Mouse (Mus musculus) neural tube, embryonic 13.5 days (tissue): ENCODE measurements around the gene Ubtd1. TPM values are rescaled to one million over a fixed set of nuclear protein-coding genes. Genes with fewer than 3 reads are reported as not detected.
"Not testable (repeated sequence)": the region's sequence is repeated elsewhere in the genome, so short reads cannot be mapped to it uniquely, and the experiment has no call there.

Experiments
- ATAC-seq: fragments of 200-750 bp; cut with Nextera tagmentation; 2 replicates; pipeline ENCODE4 v1.8.0; 2017; ENCODE audit warnings: low read depth, mild to moderate bottlenecking, moderate TSS enrichment, moderate library complexity
- H3K27ac ChIP-seq: fragments of 300-500 bp; sonication (generic); replicated peaks from 2 replicates; pipeline ENCODE4 v1.5.1; 2015; ENCODE audit warnings: moderate library complexity, mild to moderate bottlenecking, inconsistent platforms
- H3K27me3 ChIP-seq: fragments of 300-500 bp; sonication (generic); 2 replicates; pipeline ENCODE4 v1.6.1; 2015; ENCODE audit warnings: mild to moderate bottlenecking, inconsistent platforms
- H3K36me3 ChIP-seq: fragments of 300-500 bp; sonication (generic); 2 replicates; pipeline ENCODE4 v1.6.1; 2015; ENCODE audit warnings: mild to moderate bottlenecking, inconsistent platforms
- H3K4me1 ChIP-seq: fragments of 300-500 bp; sonication (generic); replicated peaks from 2 replicates; pipeline ENCODE4 v1.6.1; 2015; ENCODE audit warnings: inconsistent platforms
- H3K4me2 ChIP-seq: fragments of 300-500 bp; sonication (generic); 2 replicates; pipeline ENCODE4 v1.6.1; 2015; ENCODE audit warnings: inconsistent platforms, mild to moderate bottlenecking, moderate library complexity
- H3K4me3 ChIP-seq: fragments of 300-500 bp; sonication (generic); 2 replicates; pipeline ENCODE4 v1.5.1; 2015; ENCODE audit warnings: mild to moderate bottlenecking, inconsistent platforms
- H3K9ac ChIP-seq: fragments of 300-500 bp; sonication (generic); 2 replicates; pipeline ENCODE4 v1.6.1; 2015; ENCODE audit warnings: moderate library complexity, mild to moderate bottlenecking, inconsistent platforms
- H3K9me3 ChIP-seq: fragments of 300-500 bp; sonication (generic); 2 replicates; pipeline ENCODE4 v1.6.1; 2016; ENCODE audit warnings: inconsistent platforms
- WGBS: fragments of 180-500 bp; shearing (Covaris S2); methylation state at CpG from one replicate; pipeline ENCODE4 v1.1.7; 2015; 5-methylcytosine and 5-hydroxymethylcytosine counted together
- polyA plus RNA-seq: library from polyadenylated mRNA; unstranded; fragments of >200 nt; fragmentation: Nextera tagmentation; extraction: Ambion mirVana; gene quantifications from 2 replicates; pipeline ENCODE4 v1.2.1, GENCODE M21; 2015

Gene Ubtd1
- polyA plus RNA-seq, 1 experiment from 2014 or later: 15.6 TPM

- H3K4me2 ChIP-seq: no peak overlapping the region
- no peak overlapping the region for H3K4me3 ChIP-seq
- peaks cover 52% of the 10 kb centered on the region for H3K36me3 ChIP-seq
- no peaks in the 10 kb centered on the region for H3K27me3 ChIP-seq
- H3K27ac ChIP-seq: no peak overlapping the region
- H3K4me1 ChIP-seq: no peaks in the 10 kb centered on the region
- no peak overlapping the region for H3K9ac ChIP-seq
- no peaks in the 10 kb centered on the region for H3K9me3 ChIP-seq
- no peak for ATAC-seq
- WGBS: 95% methylated on average over 12 of the region's 12 CpGs
Measured at GRCm38 (mm10) chr19:42079006-42079405, 97.4 kb downstream of the Ubtd1 start.

GRCm38 (mm10) chr19:42079950-42080349 lies 98.4 kb downstream of the Ubtd1 start:
- no peaks in the 10 kb centered on the region for H3K9me3 ChIP-seq
- H3K27ac ChIP-seq: no peak overlapping the region
- ATAC-seq: no peak
- peaks cover 42% of the 10 kb centered on the region for H3K36me3 ChIP-seq
- H3K27me3 ChIP-seq: no peaks in the 10 kb centered on the region
- WGBS: 79% methylated on average over 5 of the region's 5 CpGs
- H3K4me2 ChIP-seq: no peak overlapping the region
- no peak overlapping the region for H3K4me3 ChIP-seq
- H3K4me1 ChIP-seq: no peaks in the 10 kb centered on the region
- H3K9ac ChIP-seq: no peak overlapping the region

GRCm38 (mm10) chr19:42080469-42080868 lies 98.9 kb downstream of the Ubtd1 start:
- Histone ChIP-seq H3K4me1 (peaks cover 2% of the 10 kb centered on the region), H3K9me3 (no peaks in the 10 kb centered on the region), H3K27me3 (no peaks in the 10 kb centered on the region), H3K4me2 (no peak overlapping the region), H3K27ac (no peak overlapping the region), H3K4me3 (no peak overlapping the region), H3K9ac (no peak overlapping the region), H3K36me3 (peaks cover 37% of the 10 kb centered on the region)
- WGBS: 66% methylated on average over 11 of the region's 11 CpGs
- ATAC-seq: no peak

- WGBS: 93% methylated on average over 5 of the region's 5 CpGs
- peaks cover 25% of the 10 kb centered on the region for H3K36me3 ChIP-seq
- H3K4me1 ChIP-seq, H3K27ac ChIP-seq, H3K9me3 ChIP-seq, H3K9ac ChIP-seq, H3K4me2 ChIP-seq, H3K4me3 ChIP-seq, H3K27me3 ChIP-seq, ATAC-seq: not testable (repeated sequence)
Measured at GRCm38 (mm10) chr19:42081613-42082012, 100.0 kb downstream of the Ubtd1 start.

Other genes with a start within 250 kb of the Ubtd1 start
- gene Slit1, start 238.1 kb upstream of the Ubtd1 start, polyA plus RNA-seq: 34.2 and 35.8 TPM in 2 replicates
- 6.2 and 7.6 TPM in 2 replicates for gene Arhgap19, start 179.7 kb upstream of the Ubtd1 start, polyA plus RNA-seq
- gene Frat1, start 151.8 kb upstream of the Ubtd1 start, polyA plus RNA-seq: 22.0 and 24.8 TPM in 2 replicates
- gene Frat2, start 133.6 kb upstream of the Ubtd1 start, polyA plus RNA-seq: 10.2 and 11.7 TPM in 2 replicates
- gene Rrp12, start 85.6 kb upstream of the Ubtd1 start, polyA plus RNA-seq: 15.4 and 15.6 TPM in 2 replicates
- 458 and 477 TPM in 2 replicates for gene Pgam1, start 69.8 kb upstream of the Ubtd1 start, polyA plus RNA-seq
- 64.4 and 69.4 TPM in 2 replicates for gene Exosc1, start 48.3 kb upstream of the Ubtd1 start, polyA plus RNA-seq
- gene Zdhhc16, start 48.3 kb upstream of the Ubtd1 start, polyA plus RNA-seq: 75.4 and 76.1 TPM in 2 replicates
- gene Mms19, start 606 bp upstream of the Ubtd1 start, polyA plus RNA-seq: 32.8 and 37.1 TPM in 2 replicates
- 0.53 and 0.73 TPM in 2 replicates for gene Ankrd2, start 54.2 kb downstream of the Ubtd1 start, polyA plus RNA-seq
- gene Hoga1, start 63.8 kb downstream of the Ubtd1 start, polyA plus RNA-seq: 0.93 and 1.6 TPM in 2 replicates
- 0.36 TPM in 1 of 2 replicates, not detected in the other for gene 4933411K16Rik, start 70.5 kb downstream of the Ubtd1 start, polyA plus RNA-seq
- 116 and 125 TPM in 2 replicates for gene Morn4, start 104.6 kb downstream of the Ubtd1 start, polyA plus RNA-seq
- 30.3 and 34.0 TPM in 2 replicates for gene Pi4k2a, start 108.7 kb downstream of the Ubtd1 start, polyA plus RNA-seq
- 9.1 and 9.7 TPM in 2 replicates for gene Avpi1, start 147.3 kb downstream of the Ubtd1 start, polyA plus RNA-seq
- gene Marveld1, start 165.6 kb downstream of the Ubtd1 start, polyA plus RNA-seq: 3.2 and 4.1 TPM in 2 replicates
- gene Zfyve27, start 182.2 kb downstream of the Ubtd1 start, polyA plus RNA-seq: 62.0 and 65.1 TPM in 2 replicates
- gene Sfrp5, start 220.5 kb downstream of the Ubtd1 start, polyA plus RNA-seq: 20.0 and 26.8 TPM in 2 replicates